Mouse (Mus musculus): ENCODE results near the gene Agpat2. TPM values are rescaled to one million over a fixed set of nuclear protein-coding genes. Genes with fewer than 3 reads are reported as not detected.

Agpat2 gene
- total RNA-seq, 2 experiments from 2014 or later = 42.4 to 55.2 TPM

- peak; percentile 73 for ATAC-seq (replicated peaks; ENCODE audit: poor library complexity, severe bottlenecking)
Measured at GRCm38 (mm10) chr2:26549801-26550200, 54.4 kb downstream of the Agpat2 start.

GRCm38 (mm10) chr2:26547481-26547880 is 56.7 kb downstream of the Agpat2 start:
- no peak for ATAC-seq (replicated peaks; ENCODE audit: poor library complexity, severe bottlenecking)

GRCm38 (mm10) chr2:26544265-26544664 is 60.0 kb downstream of the Agpat2 start:
- no peak for ATAC-seq (replicated peaks; ENCODE audit: poor library complexity, severe bottlenecking)

- ATAC-seq (replicated peaks; ENCODE audit: poor library complexity, severe bottlenecking) = no peak
Measured at GRCm38 (mm10) chr2:26543768-26544167, 60.4 kb downstream of the Agpat2 start.

GRCm38 (mm10) chr2:26543155-26543554 is 61.1 kb downstream of the Agpat2 start:
- ATAC-seq (replicated peaks; ENCODE audit: poor library complexity, severe bottlenecking) = no peak

Other genes starting within 250 kb of the Agpat2 start
- 42.3 and 55.8 TPM in 2 replicates for gene Card9, start 243.5 kb downstream of the Agpat2 start, total RNA-seq (2014; fragmentation: Nextera tagmentation)
- 121 and 122 TPM in 2 replicates for gene Card9, start 243.5 kb downstream of the Agpat2 start, total RNA-seq (2017)
- 23.4 and 56.4 TPM in 2 replicates for gene Snapc4, start 223.8 kb downstream of the Agpat2 start, total RNA-seq (2014; fragmentation: Nextera tagmentation)
- gene Snapc4, start 223.8 kb downstream of the Agpat2 start, total RNA-seq (2017) = 25.9 and 46.0 TPM in 2 replicates
- gene Entr1, start 215.1 kb downstream of the Agpat2 start, total RNA-seq (2014; fragmentation: Nextera tagmentation) = 48.3 and 61.2 TPM in 2 replicates
- 42.2 and 42.5 TPM in 2 replicates for gene Entr1, start 215.1 kb downstream of the Agpat2 start, total RNA-seq (2017)
- 43.7 and 49.2 TPM in 2 replicates for gene Pmpca, start 215.1 kb downstream of the Agpat2 start, total RNA-seq (2014; fragmentation: Nextera tagmentation)
- 60.0 and 79.2 TPM in 2 replicates for gene Pmpca, start 215.1 kb downstream of the Agpat2 start, total RNA-seq (2017)
- 11.2 and 11.6 TPM in 2 replicates for gene Inpp5e, start 195.2 kb downstream of the Agpat2 start, total RNA-seq (2014; fragmentation: Nextera tagmentation)
- gene Inpp5e, start 195.2 kb downstream of the Agpat2 start, total RNA-seq (2017) = 4.7 and 6.2 TPM in 2 replicates
- gene Sec16a, start 159.2 kb downstream of the Agpat2 start, total RNA-seq (2014; fragmentation: Nextera tagmentation) = 42.3 and 47.0 TPM in 2 replicates
- gene Sec16a, start 159.2 kb downstream of the Agpat2 start, total RNA-seq (2017) = 29.8 and 32.5 TPM in 2 replicates
- 19.2 and 22.6 TPM in 2 replicates for gene Notch1, start 87.8 kb downstream of the Agpat2 start, total RNA-seq (2014; fragmentation: Nextera tagmentation)
- gene Notch1, start 87.8 kb downstream of the Agpat2 start, total RNA-seq (2017) = 8.1 and 8.5 TPM in 2 replicates
- 22.7 and 32.6 TPM in 2 replicates for gene Egfl7, start 24.4 kb downstream of the Agpat2 start, total RNA-seq (2014; fragmentation: Nextera tagmentation)
- 9.6 and 20.4 TPM in 2 replicates for gene Egfl7, start 24.4 kb downstream of the Agpat2 start, total RNA-seq (2017)
- gene Gm20532, start 17.8 kb downstream of the Agpat2 start, total RNA-seq (2014; fragmentation: Nextera tagmentation) = not detected in 2 replicates
- gene Gm20532, start 17.8 kb downstream of the Agpat2 start, total RNA-seq (2017) = not detected in 2 replicates
- 11.1 and 13.9 TPM in 2 replicates for gene Fam69b, start 24.0 kb upstream of the Agpat2 start, total RNA-seq (2014; fragmentation: Nextera tagmentation)
- gene Fam69b, start 24.0 kb upstream of the Agpat2 start, total RNA-seq (2017) = 8.3 and 9.3 TPM in 2 replicates
- not detected in 2 replicates for gene Lcn4, start 66.9 kb upstream of the Agpat2 start, total RNA-seq (2014; fragmentation: Nextera tagmentation)
- not detected in 2 replicates for gene Lcn4, start 66.9 kb upstream of the Agpat2 start, total RNA-seq (2017)

Measured in granulocyte monocyte progenitor cell, adult 5-6 weeks (primary cell).